Mouse (Mus musculus) stomach, postnatal 0 days (tissue): ENCODE results near the gene Irx5. TPM values are rescaled to one million over a fixed set of nuclear protein-coding genes. Genes with fewer than 3 reads are reported as not detected.

Experiments
- ATAC-seq: fragments of 200-750 bp; cut with Nextera tagmentation; 2 replicates; pipeline ENCODE4 v1.8.0; 2017; ENCODE audit not compliant: low FRiP score, low TSS enrichment
- DNase-seq: peaks from one replicate; pipeline ENCODE4 v3.0.0-alpha.2; 2016; ENCODE audit warnings: low spot score
- H3K27ac ChIP-seq: fragments of 300-500 bp; sonication (generic); replicated peaks from 2 replicates; pipeline ENCODE4 v1.5.1; 2014; ENCODE audit warnings: mild to moderate bottlenecking, control low read depth
- H3K27me3 ChIP-seq: fragments of 300-500 bp; sonication (generic); 2 replicates; pipeline ENCODE4 v1.6.1; 2014; ENCODE audit warnings: low read length; ENCODE audit not compliant: control insufficient read depth, insufficient read depth
- H3K36me3 ChIP-seq: fragments of 300-500 bp; sonication (generic); 2 replicates; pipeline ENCODE4 v1.6.1; 2014; ENCODE audit warnings: low read length, mixed read lengths; ENCODE audit not compliant: control insufficient read depth, insufficient read depth
- H3K4me1 ChIP-seq: fragments of 300-500 bp; sonication (generic); replicated peaks from 2 replicates; pipeline ENCODE4 v1.6.1; 2014; ENCODE audit warnings: antibody characterized with exemption; ENCODE audit not compliant: control insufficient read depth, insufficient read depth
- H3K4me2 ChIP-seq: fragments of 300-500 bp; sonication (generic); replicated peaks from 2 replicates; pipeline ENCODE4 v1.6.1; 2014; ENCODE audit warnings: low read depth, mild to moderate bottlenecking, control low read depth, moderate library complexity
- H3K4me3 ChIP-seq: fragments of 300-500 bp; sonication (generic); 2 replicates; pipeline ENCODE4 v1.5.1; 2014; ENCODE audit warnings: low read depth, low read length, control low read depth
- H3K9ac ChIP-seq: fragments of 300-500 bp; sonication (generic); 2 replicates; pipeline ENCODE4 v1.6.1; 2014; ENCODE audit warnings: mild to moderate bottlenecking, low read length, control low read depth, mixed read lengths
- H3K9me3 ChIP-seq: fragments of 300-500 bp; sonication (generic); 2 replicates; pipeline ENCODE4 v1.6.1; 2016; ENCODE audit warnings: low read length; ENCODE audit not compliant: control insufficient read depth
- CTCF ChIP-seq: IDR thresholded peaks from 2 replicates; pipeline ENCODE4 v1.5.1; 2016; ENCODE audit warnings: antibody characterized with exemption, low read depth, mild to moderate bottlenecking, moderate library complexity
- EP300 ChIP-seq: optimal IDR thresholded peaks from 2 replicates; pipeline ENCODE3; 2016; ENCODE audit warnings: antibody characterized with exemption
- WGBS: fragments of 180-500 bp; shearing (Covaris S2); extraction: QIAGEN DNeasy Blood & Tissue Kit; methylation state at CpG from one replicate; pipeline ENCODE4 v1.1.7; 2014; 5-methylcytosine and 5-hydroxymethylcytosine counted together
- polyA plus RNA-seq: library from polyadenylated mRNA; unstranded; fragments of >200 nt; fragmentation: Nextera tagmentation; extraction: Ambion mirVana; gene quantifications from 2 replicates; pipeline ENCODE4 v1.2.1, GENCODE M21; 2015

Irx5 gene
- polyA plus RNA-seq, 1 experiment from 2014 or later = 4.5 TPM

DNA sequence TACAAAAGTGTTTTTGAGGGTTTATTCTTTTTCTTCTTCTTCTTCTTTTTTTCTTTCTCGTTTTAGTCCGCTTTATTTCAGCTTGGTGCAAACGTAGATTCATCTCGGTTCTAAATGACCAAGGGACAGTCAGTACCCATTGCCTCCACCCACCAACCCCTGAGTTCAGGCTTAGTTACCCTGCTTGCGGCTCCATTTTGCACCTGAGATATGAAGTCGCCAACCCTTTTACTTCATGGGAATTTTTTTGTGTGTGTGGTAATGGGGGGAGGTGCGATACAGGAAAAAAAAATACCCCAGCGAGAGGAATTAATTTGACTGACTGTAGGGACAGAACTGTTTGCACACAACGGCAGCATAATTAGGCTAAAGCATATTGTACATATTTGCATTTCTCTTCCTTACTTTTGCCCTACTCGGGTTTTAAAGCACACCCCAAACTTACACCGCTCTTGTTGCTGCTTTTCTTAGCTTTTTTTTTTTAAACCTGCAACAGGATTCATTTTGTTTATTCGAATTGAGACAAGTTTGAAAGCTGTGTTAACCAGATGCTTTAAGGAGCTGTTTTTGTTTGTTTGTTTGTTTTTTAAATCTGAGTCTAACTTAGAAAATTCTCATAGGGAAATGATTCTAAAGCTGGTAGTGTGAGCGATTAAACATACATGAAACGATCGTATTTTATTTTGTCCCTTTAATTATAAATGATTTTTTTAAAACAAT is 5.1 kb downstream of the Irx5 start:
- H3K4me2 ChIP-seq = peak overlapping the region; percentile 49

DNA sequence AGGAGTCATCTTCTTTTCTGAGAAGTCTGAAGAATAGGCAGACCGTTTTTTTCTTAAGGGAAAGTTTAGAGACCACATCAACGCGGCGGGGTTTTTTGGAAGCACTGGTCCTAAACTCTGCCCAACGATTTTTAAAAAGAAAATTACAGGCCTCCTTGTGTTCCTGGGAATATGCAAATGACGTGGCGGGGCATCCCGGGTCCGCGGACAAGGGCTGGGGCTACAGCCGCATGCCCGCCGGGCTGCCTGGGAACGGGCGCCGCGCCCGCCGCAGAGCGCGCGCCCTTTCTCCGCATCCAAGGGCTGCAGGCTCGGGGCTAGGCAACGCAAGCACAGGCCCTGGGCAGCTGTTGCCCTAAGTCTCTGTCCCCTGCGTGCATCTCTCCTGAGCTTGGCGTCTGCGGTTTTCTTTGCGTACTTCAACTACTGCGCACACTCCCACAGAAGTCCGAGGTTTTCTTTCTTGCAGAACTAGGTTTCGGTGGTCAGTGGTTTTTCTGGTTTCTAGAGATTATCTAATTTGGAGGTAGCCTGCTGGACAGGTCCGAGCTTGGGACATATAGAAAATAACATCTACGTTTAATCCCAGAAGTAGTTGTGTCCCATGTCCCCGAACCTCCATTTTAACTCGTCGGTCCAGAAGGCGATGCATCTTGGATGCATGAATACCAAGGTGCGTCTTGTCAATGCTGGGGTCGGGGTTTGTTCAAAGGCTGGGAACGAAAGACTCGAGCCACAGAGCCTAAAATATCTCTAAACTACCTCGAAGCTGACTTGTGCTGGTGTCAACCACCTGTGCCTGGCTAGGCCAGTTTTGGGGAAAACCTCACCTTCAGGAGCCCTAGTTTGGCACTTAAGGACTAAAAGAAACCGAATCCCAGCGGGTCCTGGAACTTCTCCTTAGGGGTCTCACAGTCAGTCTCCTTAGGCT is 6.1 kb downstream of the Irx5 start:
- Histone ChIP-seq H3K9me3 (no peaks in the 10 kb centered on the region), H3K4me1 (no peaks in the 10 kb centered on the region), H3K27ac (peak overlapping the region; percentile 71), H3K27me3 (peaks cover 39% of the 10 kb centered on the region), H3K9ac (0 out of 2 replicates have a peak overlapping the region, but pooled peaks have one; percentile 23), H3K36me3 (no peaks in the 10 kb centered on the region), H3K4me2 (peak overlapping the region; percentile 49), H3K4me3 (peak overlapping the region; percentile 25)
- no peak for ATAC-seq
- WGBS = 6% methylated on average over 45 of the region's 45 CpGs
- DNase-seq = no peak
- no peak for TF ChIP-seq EP300
- TF ChIP-seq CTCF = no peak

More for the DNA sequence above, 5.1 kb downstream of the Irx5 start:
- Histone ChIP-seq H3K4me3 (peak overlapping the region; percentile 27), H3K9ac (no peak overlapping the region), H3K27me3 (peaks cover 41% of the 10 kb centered on the region), H3K27ac (0 out of 2 replicates have a peak overlapping the region, but pooled peaks have one; percentile 18), H3K36me3 (no peaks in the 10 kb centered on the region), H3K9me3 (no peaks in the 10 kb centered on the region), H3K4me1 (no peaks in the 10 kb centered on the region)
- no peak for TF ChIP-seq EP300
- no peak for TF ChIP-seq CTCF
- WGBS = 9% methylated on average over 15 of the region's 15 CpGs
- no peak for DNase-seq
- ATAC-seq = no peak

DNA sequence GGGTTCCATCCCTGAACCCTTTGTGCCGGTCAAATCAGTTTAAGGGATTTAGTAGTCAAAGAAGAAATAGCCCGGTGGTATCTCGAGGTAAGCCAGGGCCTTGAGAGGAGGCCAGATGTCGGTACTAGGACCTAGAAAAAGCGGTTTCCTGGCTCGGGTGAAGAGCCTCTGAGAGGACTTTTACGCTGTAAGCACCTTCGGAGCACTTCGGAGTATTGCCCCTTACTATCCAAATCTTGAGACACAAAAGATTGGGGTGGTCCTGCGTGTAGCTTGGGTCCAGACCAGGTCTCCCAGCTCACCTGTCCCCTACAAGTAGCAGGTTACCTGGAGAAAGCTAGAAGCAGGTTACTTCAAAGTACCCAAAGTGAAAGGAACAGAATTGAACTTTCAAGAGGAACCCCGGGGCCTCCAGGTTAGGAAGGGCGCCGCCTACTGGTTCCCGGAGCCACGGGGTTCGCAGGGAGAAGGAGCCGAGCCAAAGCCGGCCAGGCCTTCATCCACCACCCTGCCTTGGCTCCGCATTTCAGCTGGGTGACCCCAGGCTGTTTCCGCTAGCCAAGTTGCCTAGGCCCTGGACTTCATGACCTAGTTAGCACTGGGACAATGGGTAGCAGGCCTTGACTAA is 6.8 kb downstream of the Irx5 start:
- ATAC-seq (peak; percentile 59), DNase-seq (peak; percentile 79)
- H3K9me3 ChIP-seq = no peaks in the 10 kb centered on the region
- H3K4me3 ChIP-seq = peak overlapping the region; percentile 25
- H3K4me1 ChIP-seq = no peaks in the 10 kb centered on the region
- H3K36me3 ChIP-seq = no peaks in the 10 kb centered on the region
- peaks cover 39% of the 10 kb centered on the region for H3K27me3 ChIP-seq
- H3K4me2 ChIP-seq = peak overlapping the region; percentile 49
- TF ChIP-seq EP300 (no peak), CTCF (peak; percentile 69)
- H3K27ac ChIP-seq = peak overlapping the region; percentile 71
- 9% methylated on average over 20 of the region's 20 CpGs for WGBS
- peak overlapping the region; percentile 23; the same call in 1 of the 2 replicates for H3K9ac ChIP-seq

DNA sequence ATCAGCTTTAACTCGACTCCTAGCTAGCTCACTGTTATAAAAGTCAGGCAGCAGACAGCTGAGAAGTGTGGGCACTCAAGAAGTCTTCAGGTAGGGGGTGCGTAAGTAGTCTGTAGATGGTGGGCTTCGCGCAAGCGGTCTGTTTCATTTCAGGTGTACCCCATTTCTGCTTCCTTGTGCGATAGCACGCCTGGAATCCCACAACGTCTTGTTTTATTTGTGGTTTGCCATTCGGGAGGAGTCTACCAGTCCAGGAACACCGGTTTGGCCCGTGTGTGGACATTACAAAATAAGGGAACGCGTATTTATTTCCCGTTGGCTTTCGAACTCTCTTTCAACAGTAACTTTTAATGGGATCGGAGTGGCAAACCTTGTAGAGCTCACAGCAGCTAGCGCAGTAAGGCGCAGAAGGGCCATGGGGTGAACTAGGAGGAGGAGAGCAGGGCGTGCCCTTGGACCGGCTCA is 7.4 kb downstream of the Irx5 start:
- peak overlapping the region; percentile 71; the same call in 1 of the 2 replicates for H3K27ac ChIP-seq
- 20% methylated on average over 20 of the region's 20 CpGs for WGBS

DNA sequence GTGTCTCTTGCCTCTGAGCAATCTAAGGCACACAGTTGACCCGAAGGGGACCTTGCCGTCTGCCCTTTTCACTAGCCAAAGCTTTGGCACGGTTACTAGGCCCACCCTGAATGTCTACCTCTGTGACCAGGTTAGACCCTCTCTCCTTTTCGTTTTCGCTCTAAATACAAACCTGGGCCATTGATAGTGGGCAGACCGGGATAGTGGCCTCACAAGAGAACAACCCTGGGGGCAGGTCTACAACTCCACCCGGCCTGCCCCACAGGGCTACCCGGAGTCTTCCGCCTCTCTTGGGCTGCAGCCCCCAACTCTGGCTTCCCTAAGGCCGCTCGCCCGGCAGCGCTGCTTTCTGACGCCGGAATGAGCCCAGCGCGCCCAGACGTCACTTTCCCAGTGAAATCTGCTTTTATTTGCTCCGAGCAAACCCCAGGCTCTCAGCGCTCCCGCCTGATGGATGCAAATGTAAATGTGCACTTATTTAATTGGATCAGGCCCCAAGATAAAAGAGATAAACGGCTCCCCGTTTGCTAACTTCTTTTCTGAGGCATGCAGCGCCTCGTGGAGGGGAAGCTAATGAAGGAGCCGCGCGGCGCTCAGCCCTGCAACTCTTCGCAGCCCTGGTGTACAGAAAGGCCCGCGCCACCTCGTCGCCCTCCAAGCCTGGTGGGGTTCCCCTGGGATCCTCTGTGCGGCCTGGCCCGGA is 8.0 kb downstream of the Irx5 start:
- no peaks in the 10 kb centered on the region for H3K9me3 ChIP-seq
- H3K27ac ChIP-seq = no peak overlapping the region
- no peaks in the 10 kb centered on the region for H3K4me1 ChIP-seq
- H3K4me3 ChIP-seq = peak overlapping the region; percentile 6; the same call in 1 of the 2 replicates
- peak; percentile 30; the same call in 1 of the 2 replicates for ATAC-seq
- H3K9ac ChIP-seq = 0 out of 2 replicates have a peak overlapping the region, but pooled peaks have one; percentile 8
- no peaks in the 10 kb centered on the region for H3K36me3 ChIP-seq
- H3K4me2 ChIP-seq = peak overlapping the region; percentile 28
- TF ChIP-seq CTCF = no peak
- no peak for TF ChIP-seq EP300
- WGBS = 7% methylated on average over 36 of the region's 36 CpGs
- peaks cover 32% of the 10 kb centered on the region for H3K27me3 ChIP-seq
- peak; percentile 46 for DNase-seq

More for the DNA sequence above, 7.4 kb downstream of the Irx5 start:
- Histone ChIP-seq H3K4me2 (peak overlapping the region; percentile 49), H3K9me3 (no peaks in the 10 kb centered on the region), H3K4me1 (no peaks in the 10 kb centered on the region), H3K9ac (peak overlapping the region; percentile 23; the same call in 1 of the 2 replicates), H3K27me3 (peaks cover 35% of the 10 kb centered on the region), H3K4me3 (peak overlapping the region; percentile 25; the same call in 1 of the 2 replicates), H3K36me3 (no peaks in the 10 kb centered on the region)
- ATAC-seq = peak; percentile 36; the same call in 1 of the 2 replicates
- peak; percentile 32 for DNase-seq
- TF ChIP-seq EP300 = no peak
- TF ChIP-seq CTCF = no peak
